Mouse (Mus musculus) splenic B cell, adult 2 months (primary cell): ENCODE measurements around the gene Saa3.
A peak's percentile ranks its signal among the peaks of the same experiment; 100 is the strongest.
"Not testable (repeated sequence)": the region's sequence is repeated elsewhere in the genome, so short reads cannot be mapped to it uniquely, and the experiment has no call there.

Experiments
- DNase-seq: peaks from one replicate; pipeline ENCODE4 v3.0.0-alpha.2; 2011; ENCODE audit warnings: low read depth, low spot score
- H3K27me3 ChIP-seq: 2 replicates; pipeline ENCODE4 v1.6.1; 2012; ENCODE audit warnings: mild to moderate bottlenecking, low read length, moderate library complexity, mixed read lengths; ENCODE audit not compliant: control insufficient read depth, poor library complexity, insufficient read depth, severe bottlenecking
- H3K36me3 ChIP-seq: 2 replicates; pipeline ENCODE4 v1.6.1; 2012; ENCODE audit warnings: mild to moderate bottlenecking, low read length, moderate library complexity, mixed read lengths; ENCODE audit not compliant: control insufficient read depth, poor library complexity, insufficient read depth, severe bottlenecking

The Saa3 gene

DNA sequence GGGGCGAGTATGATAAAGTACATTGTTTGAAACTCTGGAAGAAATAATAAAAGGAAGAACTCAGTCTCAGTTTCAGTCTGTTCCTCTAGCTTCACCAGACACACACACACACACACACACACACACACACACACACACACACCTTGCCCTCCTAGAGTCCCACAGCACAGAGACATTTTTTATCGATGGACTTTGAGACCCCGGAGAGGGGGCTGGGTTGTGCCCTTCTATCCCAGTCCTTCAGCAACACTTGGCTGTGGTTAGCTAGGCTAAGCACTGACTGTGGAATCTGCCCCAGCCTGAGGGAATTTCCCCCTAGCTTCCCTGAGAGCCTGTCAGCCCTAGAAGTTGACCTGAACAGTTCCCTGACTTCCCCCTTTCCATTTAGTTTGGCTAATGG lies 8.3 kb upstream of the Saa3 start:
- H3K36me3 ChIP-seq: no peaks in the 10 kb centered on the region
- no peaks in the 10 kb centered on the region for H3K27me3 ChIP-seq
- DNase-seq: no peak

GRCm38 (mm10) chr7:46723354-46723753 lies 7.9 kb upstream of the Saa3 start:
- Histone ChIP-seq H3K27me3 (no peaks in the 10 kb centered on the region), H3K36me3 (no peaks in the 10 kb centered on the region)
- DNase-seq: no peak

- Histone ChIP-seq H3K27me3 (no peaks in the 10 kb centered on the region), H3K36me3 (no peaks in the 10 kb centered on the region)
- no peak for DNase-seq
Observed at GRCm38 (mm10) chr7:46720460-46720859, 5.0 kb upstream of the Saa3 start.

GRCm38 (mm10) chr7:46719526-46719925 lies 4.0 kb upstream of the Saa3 start:
- H3K36me3 ChIP-seq: no peaks in the 10 kb centered on the region
- H3K27me3 ChIP-seq: no peaks in the 10 kb centered on the region
- no peak for DNase-seq

DNA sequence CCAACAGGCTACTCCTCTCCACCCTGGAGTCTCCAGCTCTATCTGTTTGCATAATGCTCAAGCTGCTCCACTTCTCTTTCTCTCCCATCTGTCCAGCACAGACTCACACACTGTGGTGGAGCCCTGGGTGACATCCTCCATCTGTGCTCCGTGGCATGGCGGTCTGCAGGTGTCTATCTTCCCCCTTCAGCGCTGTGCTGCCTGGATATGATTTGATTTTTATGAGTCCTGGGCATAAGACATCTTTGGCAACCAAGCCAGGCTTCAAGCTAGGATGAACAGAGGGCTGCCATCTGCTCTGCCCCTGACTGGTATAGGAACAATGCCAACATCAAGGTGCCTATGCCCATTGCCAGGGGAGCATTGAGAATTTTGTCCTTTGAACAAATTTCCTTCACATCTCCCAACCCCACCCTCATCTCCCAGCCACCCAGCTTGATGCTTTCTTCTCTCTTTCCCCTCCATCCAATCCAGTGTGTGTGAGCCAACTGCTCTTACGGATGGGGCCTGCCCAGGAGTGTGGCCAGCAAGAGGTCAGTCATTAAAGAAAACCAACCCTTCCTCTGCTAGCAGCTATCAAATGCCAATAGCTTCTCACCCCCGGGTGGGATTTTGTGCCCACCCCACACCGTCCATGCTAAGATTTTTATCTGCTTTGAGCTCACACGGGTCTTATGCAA lies 3.2 kb upstream of the Saa3 start:
- no peak for DNase-seq
- Histone ChIP-seq H3K27me3 (no peaks in the 10 kb centered on the region), H3K36me3 (no peaks in the 10 kb centered on the region)

- Histone ChIP-seq H3K27me3 (no peaks in the 10 kb centered on the region), H3K36me3 (no peaks in the 10 kb centered on the region)
- DNase-seq: no peak
Observed at GRCm38 (mm10) chr7:46716897-46717296, 1.4 kb upstream of the Saa3 start.

DNA sequence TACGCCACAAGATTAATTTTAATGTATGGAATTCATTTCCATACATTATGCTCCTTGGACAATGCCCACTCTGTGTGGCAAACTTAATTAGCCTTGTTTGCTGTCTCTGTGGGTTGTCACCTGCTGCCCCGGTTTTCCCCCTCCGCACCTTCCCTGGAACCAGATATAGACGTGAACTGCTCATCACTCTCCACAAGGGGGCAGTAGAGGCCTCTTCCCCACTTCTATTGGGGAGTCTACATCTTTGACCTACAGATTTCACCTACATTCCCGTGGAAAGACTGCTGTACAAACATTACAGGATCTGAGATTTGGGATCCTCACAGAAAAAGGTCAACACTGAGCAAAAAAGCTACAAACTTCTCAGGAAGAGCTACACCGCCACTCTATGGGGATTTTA lies 982 bp downstream of the Saa3 start:
- Histone ChIP-seq H3K27me3 (no peaks in the 10 kb centered on the region), H3K36me3 (no peaks in the 10 kb centered on the region)
- peak; percentile 83 for DNase-seq

DNA sequence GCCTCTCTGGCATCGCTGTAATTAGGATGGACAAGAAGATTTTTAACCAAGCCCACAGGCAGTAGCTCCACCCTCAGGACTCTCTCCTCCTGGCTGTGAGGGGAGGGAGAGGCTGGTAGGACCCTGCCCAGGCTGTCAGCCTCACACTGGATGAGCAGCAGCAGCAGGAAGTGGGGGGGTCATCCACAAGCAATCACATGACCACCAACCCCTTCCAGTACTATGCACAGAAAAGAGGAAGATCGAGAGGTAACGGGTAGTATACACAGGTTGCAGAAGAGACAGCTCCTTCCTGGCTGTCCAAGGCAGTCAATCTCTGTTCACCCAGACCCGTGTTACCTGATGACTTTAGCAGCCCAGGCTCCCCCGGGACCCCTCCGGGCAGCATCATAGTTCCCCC lies 3.2 kb downstream of the Saa3 start:
- Histone ChIP-seq H3K27me3 (no peaks in the 10 kb centered on the region), H3K36me3 (no peaks in the 10 kb centered on the region)
- peak; percentile 76 for DNase-seq

- Histone ChIP-seq H3K36me3 (no peaks in the 10 kb centered on the region), H3K27me3 (no peaks in the 10 kb centered on the region)
- DNase-seq: peak; percentile 95
Observed at GRCm38 (mm10) chr7:46710390-46710844, 5.1 kb downstream of the Saa3 start, which contains the start of gene Saal1. TSS of gene Saal1 (minus strand) at chr7:46710680.

GRCm38 (mm10) chr7:46700521-46701025 lies 14.9 kb downstream of the Saa3 start:
- Histone ChIP-seq H3K27me3 (no peaks in the 10 kb centered on the region), H3K36me3 (peaks cover 2% of the 10 kb centered on the region)
- no peak for DNase-seq

- no peak for DNase-seq
- Histone ChIP-seq H3K36me3 (peaks cover 6% of the 10 kb centered on the region; the same call in 1 of the 2 replicates), H3K27me3 (no peaks in the 10 kb centered on the region)
Observed at GRCm38 (mm10) chr7:46696754-46697153, 18.7 kb downstream of the Saa3 start.

DNA sequence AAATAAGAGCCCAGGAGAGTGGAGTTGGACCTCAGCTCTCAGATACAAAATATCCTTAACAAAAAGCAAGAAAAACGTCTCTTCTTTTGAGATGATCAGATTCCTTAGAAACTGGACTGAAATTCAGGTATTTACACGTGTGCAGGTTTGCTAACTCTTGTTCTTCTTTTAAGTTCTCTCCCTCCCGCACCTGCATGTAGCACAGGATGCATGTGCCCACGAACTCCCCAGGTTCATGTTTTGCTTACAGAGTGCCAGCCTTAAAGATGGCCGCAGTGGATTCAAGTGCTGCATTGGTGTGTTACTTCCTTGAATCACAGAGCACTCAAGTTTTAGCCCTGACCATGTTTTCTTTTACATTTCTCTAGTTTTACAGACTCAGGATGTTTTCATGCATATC lies 28.7 kb downstream of the Saa3 start:
- Histone ChIP-seq H3K27me3 (no peaks in the 10 kb centered on the region), H3K36me3 (peaks cover 8% of the 10 kb centered on the region)
- peak; percentile 54 for DNase-seq

DNA sequence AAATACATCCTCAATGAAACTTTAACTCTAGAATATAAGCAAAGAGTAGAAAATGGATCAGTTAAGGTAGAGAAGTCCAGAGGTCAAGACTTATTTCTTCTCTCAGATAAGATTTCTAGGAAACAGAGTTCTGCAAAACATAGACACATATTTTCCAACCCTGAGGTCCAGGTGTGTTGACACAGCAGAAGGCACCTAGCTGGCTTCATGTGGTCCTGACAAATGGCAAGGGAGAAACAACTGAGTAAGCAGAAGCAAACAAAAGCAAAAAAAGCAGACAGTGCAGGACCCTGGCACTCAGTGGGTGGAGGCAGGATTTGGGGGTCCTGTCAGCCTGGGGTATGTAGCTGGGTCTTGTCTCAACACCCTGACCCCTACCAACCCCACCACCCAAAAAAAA lies 34.8 kb downstream of the Saa3 start:
- no peaks in the 10 kb centered on the region for H3K27me3 ChIP-seq
- DNase-seq: no peak
- H3K36me3 ChIP-seq: no peaks in the 10 kb centered on the region

GRCm38 (mm10) chr7:46679044-46679443 lies 36.5 kb downstream of the Saa3 start:
- DNase-seq, H3K27me3 ChIP-seq, H3K36me3 ChIP-seq: not testable (repeated sequence)

DNA sequence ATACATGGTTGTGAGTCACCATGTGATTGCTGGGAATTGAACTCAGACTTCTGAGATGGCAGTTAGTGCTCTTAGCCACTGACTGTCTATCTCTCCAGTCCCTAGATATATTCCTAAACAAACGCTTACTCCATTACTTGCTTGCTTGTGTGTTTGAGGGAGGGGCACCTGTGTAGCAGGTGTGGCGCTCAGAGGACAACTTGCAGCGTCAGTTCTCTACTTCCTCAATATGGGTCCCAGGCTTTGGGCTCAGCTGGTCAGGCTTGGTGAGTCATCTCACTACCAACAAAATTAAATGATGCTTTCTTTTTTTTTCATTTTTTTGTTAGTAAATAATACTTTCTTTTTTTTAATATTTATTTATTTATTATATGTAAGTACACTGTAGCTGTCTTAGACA lies 37.1 kb downstream of the Saa3 start:
- H3K36me3 ChIP-seq: no peaks in the 10 kb centered on the region
- no peaks in the 10 kb centered on the region for H3K27me3 ChIP-seq
- no peak for DNase-seq
